Mouse (Mus musculus) kidney, embryonic 14.5 days (tissue): ENCODE results near the gene Adamts9. TPM values are rescaled to one million over a fixed set of nuclear protein-coding genes. Genes with fewer than 3 reads are reported as not detected.

Experiments
- ATAC-seq: fragments of 200-750 bp; cut with Nextera tagmentation; 2 replicates; pipeline ENCODE4 v1.8.0; 2017; ENCODE audit warnings: moderate number of reproducible peaks, mild to moderate bottlenecking, moderate TSS enrichment, moderate library complexity; ENCODE audit not compliant: low FRiP score, low TSS enrichment
- H3K27ac ChIP-seq: fragments of 300-500 bp; sonication (generic); 2 replicates; pipeline ENCODE4 v1.5.1; 2014; ENCODE audit warnings: low read depth, mild to moderate bottlenecking, low read length, moderate library complexity, mixed read lengths
- H3K27me3 ChIP-seq: fragments of 300-500 bp; sonication (generic); 2 replicates; pipeline ENCODE4 v1.6.1; 2014; ENCODE audit warnings: mild to moderate bottlenecking, low read length; ENCODE audit not compliant: control insufficient read depth, insufficient read depth
- H3K36me3 ChIP-seq: fragments of 300-500 bp; sonication (generic); 2 replicates; pipeline ENCODE4 v1.6.1; 2014; ENCODE audit warnings: low read length, mixed read lengths; ENCODE audit not compliant: control insufficient read depth, insufficient read depth
- H3K4me1 ChIP-seq: fragments of 300-500 bp; sonication (generic); 2 replicates; pipeline ENCODE4 v1.6.1; 2014; ENCODE audit warnings: low read length, mixed read lengths; ENCODE audit not compliant: control insufficient read depth, insufficient read depth
- H3K4me2 ChIP-seq: fragments of 300-500 bp; sonication (generic); replicated peaks from 2 replicates; pipeline ENCODE4 v1.6.1; 2014; ENCODE audit warnings: low read depth, mild to moderate bottlenecking, low read length
- H3K4me3 ChIP-seq: fragments of 300-500 bp; sonication (generic); 2 replicates; pipeline ENCODE4 v1.5.1; 2014; ENCODE audit warnings: mild to moderate bottlenecking, low read length
- H3K9ac ChIP-seq: fragments of 300-500 bp; sonication (generic); 2 replicates; pipeline ENCODE4 v1.6.1; 2014; ENCODE audit warnings: low read depth, mild to moderate bottlenecking, low read length, moderate library complexity
- H3K9me3 ChIP-seq: fragments of 300-500 bp; sonication (generic); 2 replicates; pipeline ENCODE4 v1.6.1; 2016; ENCODE audit warnings: low read length; ENCODE audit not compliant: control insufficient read depth
- WGBS: fragments of 180-500 bp; shearing (Covaris S2); extraction: QIAGEN DNeasy Blood & Tissue Kit; methylation state at CpG from one replicate; pipeline ENCODE4 v1.1.7; 2014; 5-methylcytosine and 5-hydroxymethylcytosine counted together
- polyA plus RNA-seq: library from polyadenylated mRNA; unstranded; fragments of >200 nt; fragmentation: Nextera tagmentation; extraction: Ambion mirVana; gene quantifications from 2 replicates; pipeline ENCODE4 v1.2.1, GENCODE M21; 2014

Gene Adamts9
- polyA plus RNA-seq, 1 experiment from 2014 or later, result 19.9 TPM

GRCm38 (mm10) chr6:92787376-92787712 lies 155.9 kb downstream of the Adamts9 start:
- no peaks in the 10 kb centered on the region for H3K27me3 ChIP-seq
- H3K36me3 ChIP-seq, result peaks cover 23% of the 10 kb centered on the region
- H3K9ac ChIP-seq, result peak overlapping the region; percentile 23; the same call in 1 of the 2 replicates
- no peaks in the 10 kb centered on the region for H3K9me3 ChIP-seq
- no peaks in the 10 kb centered on the region for H3K4me1 ChIP-seq
- 0 out of 2 replicates have a peak overlapping the region, but pooled peaks have one; percentile 7 for H3K4me3 ChIP-seq
- H3K27ac ChIP-seq, result no peak overlapping the region
- ATAC-seq, result peak; percentile 91
- peak overlapping the region; percentile 36 for H3K4me2 ChIP-seq
- 1% methylated on average over 11 of the region's 12 CpGs for WGBS

DNA sequence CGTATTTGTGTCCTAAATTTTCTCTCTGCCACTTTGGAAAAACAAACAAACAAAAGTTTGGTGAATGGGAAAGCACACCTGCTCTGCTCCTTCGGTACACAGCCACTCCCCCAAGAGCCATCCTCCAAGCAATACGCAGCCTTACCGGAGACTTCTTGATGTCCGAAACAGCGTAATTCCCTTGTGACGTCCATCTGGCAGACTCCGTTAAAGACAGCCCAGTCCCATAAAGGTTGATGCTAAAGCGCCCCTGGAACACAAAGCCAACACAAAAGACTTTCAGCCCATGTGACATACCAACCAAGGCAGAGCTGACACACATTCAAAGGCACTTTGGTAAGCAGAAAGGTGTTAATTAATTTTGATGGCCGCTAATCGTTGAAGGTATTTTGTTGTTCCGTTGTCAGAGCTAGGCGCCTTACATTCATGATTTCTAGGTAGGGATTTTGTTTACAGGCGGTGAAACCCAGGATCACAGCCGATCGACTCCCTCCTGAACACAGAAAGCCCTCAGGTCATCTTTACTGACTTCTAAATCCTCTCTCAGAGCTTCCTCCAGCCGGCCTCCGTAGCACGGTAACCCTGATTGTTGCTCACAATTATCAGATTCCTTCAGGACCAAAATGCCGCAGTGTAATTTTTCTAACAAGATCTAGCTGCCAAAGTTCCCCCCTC lies 156.5 kb downstream of the Adamts9 start:
- Histone ChIP-seq H3K4me3 (0 out of 2 replicates have a peak overlapping the region, but pooled peaks have one; percentile 7), H3K9ac (peak overlapping the region; percentile 23; the same call in 1 of the 2 replicates), H3K4me1 (no peaks in the 10 kb centered on the region), H3K4me2 (peak overlapping the region; percentile 36), H3K27me3 (no peaks in the 10 kb centered on the region), H3K27ac (no peak overlapping the region), H3K36me3 (peaks cover 23% of the 10 kb centered on the region), H3K9me3 (no peaks in the 10 kb centered on the region)
- peak; percentile 26 for ATAC-seq
- WGBS, result 15% methylated on average over 20 of the region's 20 CpGs

DNA sequence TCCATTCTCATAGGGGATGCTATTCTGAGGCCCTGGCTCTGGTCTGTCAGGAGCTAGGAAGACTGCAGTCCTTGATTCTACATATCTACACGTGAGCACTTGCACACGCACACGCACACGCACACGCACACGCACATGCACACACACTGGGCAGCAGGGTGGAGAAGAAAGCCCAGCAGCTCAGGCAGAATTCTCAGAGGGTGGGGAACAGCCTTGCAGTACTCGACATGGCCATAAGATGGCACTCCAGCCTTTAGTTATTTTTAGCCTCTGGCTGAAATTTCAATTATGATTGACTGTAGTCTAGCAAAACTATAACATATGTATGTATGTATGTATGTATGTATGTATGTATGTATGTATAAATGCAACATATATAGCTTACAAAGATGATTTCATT lies 158.5 kb downstream of the Adamts9 start:
- no peak for ATAC-seq
- no peak overlapping the region for H3K4me3 ChIP-seq
- peaks cover 15% of the 10 kb centered on the region for H3K36me3 ChIP-seq
- no peak overlapping the region for H3K4me2 ChIP-seq
- WGBS, result 26% methylated on average over 7 of the region's 7 CpGs
- H3K27ac ChIP-seq, result no peak overlapping the region
- no peaks in the 10 kb centered on the region for H3K27me3 ChIP-seq
- H3K4me1 ChIP-seq, result no peaks in the 10 kb centered on the region
- H3K9ac ChIP-seq, result no peak overlapping the region
- no peaks in the 10 kb centered on the region for H3K9me3 ChIP-seq

GRCm38 (mm10) chr6:92781446-92781845 lies 161.8 kb downstream of the Adamts9 start:
- Histone ChIP-seq H3K4me3 (no peak overlapping the region), H3K27me3 (no peaks in the 10 kb centered on the region), H3K9me3 (no peaks in the 10 kb centered on the region), H3K9ac (no peak overlapping the region), H3K4me1 (no peaks in the 10 kb centered on the region), H3K36me3 (peaks cover 26% of the 10 kb centered on the region), H3K27ac (no peak overlapping the region), H3K4me2 (no peak overlapping the region)
- 86% methylated on average over 6 of the region's 6 CpGs for WGBS
- ATAC-seq, result no peak

DNA sequence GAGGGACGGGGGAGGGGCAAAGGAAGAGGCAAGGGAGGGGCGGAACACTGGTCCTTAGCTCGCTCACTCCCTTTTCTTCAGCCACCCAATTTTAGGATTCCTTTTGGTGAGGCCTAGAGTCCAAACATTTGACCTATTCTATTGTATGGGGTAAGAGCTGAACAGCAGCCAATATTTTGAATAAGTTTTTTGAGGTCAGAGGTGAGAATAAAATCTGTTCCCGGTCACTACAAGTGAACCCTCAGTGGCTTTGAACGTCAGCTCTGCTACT lies 163.4 kb downstream of the Adamts9 start:
- Histone ChIP-seq H3K4me3 (no peak overlapping the region), H3K27ac (no peak overlapping the region), H3K9me3 (no peaks in the 10 kb centered on the region), H3K27me3 (no peaks in the 10 kb centered on the region), H3K36me3 (peaks cover 33% of the 10 kb centered on the region), H3K4me1 (no peaks in the 10 kb centered on the region), H3K4me2 (no peak overlapping the region), H3K9ac (no peak overlapping the region)
- ATAC-seq, result no peak
- 44% methylated on average over 5 of the region's 5 CpGs for WGBS

- WGBS, result 70% methylated on average over 11 of the region's 11 CpGs
- Histone ChIP-seq H3K9me3 (no peaks in the 10 kb centered on the region), H3K4me1 (no peaks in the 10 kb centered on the region), H3K36me3 (peaks cover 33% of the 10 kb centered on the region), H3K9ac (no peak overlapping the region), H3K4me2 (no peak overlapping the region), H3K27ac (no peak overlapping the region), H3K4me3 (no peak overlapping the region), H3K27me3 (no peaks in the 10 kb centered on the region)
- ATAC-seq, result no peak; the same call in 1 of the 2 replicates
These were observed 164.0 kb downstream of the Adamts9 start for GRCm38 (mm10) chr6:92779140-92779934.

DNA sequence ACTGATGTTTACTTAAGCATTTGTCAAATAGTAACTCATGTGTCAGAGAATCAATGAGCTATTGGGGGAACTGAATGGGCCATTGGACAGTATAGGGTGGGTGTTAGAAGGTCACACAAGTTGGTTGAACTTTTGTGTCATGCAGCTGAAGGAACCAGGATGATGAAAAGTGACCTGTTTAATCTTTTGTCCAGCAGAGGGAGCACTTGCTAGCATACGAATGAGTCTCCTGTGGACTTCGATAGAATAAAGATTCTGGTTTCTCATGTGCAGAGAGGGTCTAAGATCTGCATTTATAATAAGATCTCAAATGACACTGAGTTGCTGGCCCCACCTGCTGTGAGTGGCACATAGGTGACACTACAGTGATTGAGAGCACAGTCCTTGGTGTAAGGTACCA lies 166.9 kb downstream of the Adamts9 start:
- H3K4me1 ChIP-seq, result no peaks in the 10 kb centered on the region
- peak; percentile 14; the same call in 1 of the 2 replicates for ATAC-seq
- H3K36me3 ChIP-seq, result peaks cover 28% of the 10 kb centered on the region
- H3K27ac ChIP-seq, result no peak overlapping the region
- no peaks in the 10 kb centered on the region for H3K27me3 ChIP-seq
- no peaks in the 10 kb centered on the region for H3K9me3 ChIP-seq
- no peak overlapping the region for H3K9ac ChIP-seq
- 28% methylated on average over 2 of the region's 2 CpGs for WGBS
- no peak overlapping the region for H3K4me2 ChIP-seq
- no peak overlapping the region for H3K4me3 ChIP-seq

DNA sequence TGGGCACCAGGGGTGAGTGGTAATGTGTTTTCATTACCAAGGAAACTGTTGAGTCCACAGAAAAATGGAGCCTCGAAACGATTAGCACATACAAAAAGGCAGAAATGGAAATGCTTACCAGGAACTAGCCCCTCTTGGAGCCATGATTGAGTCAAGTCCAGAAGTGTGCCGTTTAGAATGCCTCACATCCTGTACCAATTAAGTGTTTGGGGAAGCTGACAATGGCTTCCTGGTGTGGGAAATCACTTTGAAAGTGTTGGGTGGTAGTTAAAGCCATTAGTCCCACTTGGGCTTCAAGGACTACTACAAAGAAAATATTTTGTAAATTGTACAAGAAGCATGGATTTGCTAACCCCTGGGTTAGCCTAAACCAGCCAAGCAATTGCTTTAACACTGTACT lies 180.9 kb downstream of the Adamts9 start:
- Histone ChIP-seq H3K36me3 (no peaks in the 10 kb centered on the region), H3K9ac (no peak overlapping the region), H3K27ac (no peak overlapping the region), H3K4me2 (no peak overlapping the region), H3K27me3 (no peaks in the 10 kb centered on the region), H3K4me3 (no peak overlapping the region), H3K9me3 (no peaks in the 10 kb centered on the region), H3K4me1 (no peaks in the 10 kb centered on the region)
- 57% methylated on average over 3 of the region's 3 CpGs for WGBS
- no peak for ATAC-seq

DNA sequence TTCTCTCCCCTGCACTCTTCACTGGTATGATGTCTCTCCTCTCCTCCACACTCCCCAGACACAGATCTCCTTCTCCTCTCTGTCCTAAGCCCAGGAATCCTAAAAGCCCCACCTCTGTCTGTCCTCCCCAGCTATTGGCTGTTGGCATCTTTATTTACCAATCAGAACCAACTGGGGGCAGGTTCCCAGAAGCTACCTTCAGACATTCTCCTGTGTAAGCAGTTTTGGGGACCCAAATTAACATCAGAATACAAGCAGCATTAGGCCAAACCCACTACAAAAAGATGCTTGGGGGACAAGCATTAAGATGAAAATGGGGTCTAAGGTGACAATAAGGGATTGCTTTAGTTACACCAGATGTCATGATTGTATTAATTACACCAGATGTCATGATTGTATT lies 183.7 kb downstream of the Adamts9 start:
- ATAC-seq, result no peak
- Histone ChIP-seq H3K27me3 (no peaks in the 10 kb centered on the region), H3K4me1 (0 out of 2 replicates have a peak, but pooled peaks cover 4% of the 10 kb centered on the region), H3K4me3 (no peak overlapping the region), H3K27ac (no peak overlapping the region), H3K9ac (no peak overlapping the region), H3K4me2 (no peak overlapping the region), H3K9me3 (no peaks in the 10 kb centered on the region), H3K36me3 (no peaks in the 10 kb centered on the region)
